Mouse (Mus musculus): ENCODE results near the gene Rdh12. TPM values are rescaled to one million over a fixed set of nuclear protein-coding genes. Genes with fewer than 3 reads are reported as not detected.

Gene Rdh12
- polyA plus RNA-seq, 1 experiment from 2014 or later, result 0.20 TPM

DNA sequence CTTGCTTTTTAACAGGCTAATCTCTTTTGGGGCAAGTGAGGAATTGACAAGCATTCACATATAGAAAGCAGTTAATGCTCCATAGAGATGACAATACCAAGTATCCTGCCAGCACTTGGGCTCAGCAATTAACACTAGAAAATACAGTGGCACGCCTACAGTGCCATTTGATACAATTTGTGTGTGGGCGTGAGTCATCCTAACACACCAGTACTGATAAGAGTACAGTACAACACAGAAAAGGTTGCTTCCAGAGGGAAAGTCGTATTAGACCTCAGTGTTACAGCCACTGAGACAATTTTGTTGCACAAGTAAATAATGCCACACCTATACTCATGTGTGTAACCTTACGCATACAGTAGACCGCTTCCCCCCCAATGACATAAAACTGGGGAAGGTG lies 11.6 kb upstream of the Rdh12 start:
- H3K36me3 ChIP-seq (ENCODE audit: inconsistent target), result no peaks in the 10 kb centered on the region
- no peak overlapping the region for H3K27ac ChIP-seq
- WGBS (ENCODE audit: missing documents), result 85% methylated on average over 5 of the region's 5 CpGs

GRCm38 (mm10) chr12:79201882-79202281 lies 6.8 kb upstream of the Rdh12 start:
- no peaks in the 10 kb centered on the region for H3K79me2 ChIP-seq (ENCODE audit: inconsistent target)
- H3K27ac ChIP-seq, result no peak overlapping the region
- 18% methylated on average over 3 of the region's 3 CpGs for WGBS (ENCODE audit: missing documents)
- H3K4me3 ChIP-seq (ENCODE audit: inconsistent target), result no peak overlapping the region
- H3K36me3 ChIP-seq (ENCODE audit: inconsistent target), result no peaks in the 10 kb centered on the region

More for the DNA sequence above, 11.6 kb upstream of the Rdh12 start:
- Histone ChIP-seq H3K79me2 (ENCODE audit: inconsistent target) (no peaks in the 10 kb centered on the region), H3K4me3 (ENCODE audit: inconsistent target) (no peak overlapping the region)

DNA sequence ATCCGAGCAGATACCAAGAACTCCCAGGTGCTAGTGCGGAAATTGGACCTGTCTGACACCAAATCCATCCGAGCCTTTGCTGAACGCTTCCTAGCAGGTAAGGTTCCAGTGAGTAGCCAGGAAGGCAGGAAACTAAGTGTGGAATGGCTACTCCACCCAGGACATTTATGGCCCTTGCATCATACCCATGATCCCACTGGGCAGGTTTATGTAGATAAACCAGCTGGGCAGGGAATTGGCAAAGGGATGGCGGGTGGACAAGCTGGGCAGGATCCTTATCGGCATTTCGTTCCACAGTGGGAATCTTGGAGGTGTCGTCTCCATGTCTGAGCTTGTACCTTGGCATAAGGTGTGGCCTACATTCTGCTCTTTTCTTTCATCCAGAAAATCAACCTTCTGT lies 2.7 kb downstream of the Rdh12 start:
- no peaks in the 10 kb centered on the region for H3K36me3 ChIP-seq (ENCODE audit: inconsistent target)
- H3K4me3 ChIP-seq (ENCODE audit: inconsistent target), result no peak overlapping the region
- no peak overlapping the region for H3K27ac ChIP-seq
- WGBS (ENCODE audit: missing documents), result 96% methylated on average over 8 of the region's 8 CpGs
- H3K79me2 ChIP-seq (ENCODE audit: inconsistent target), result no peaks in the 10 kb centered on the region

- 85% methylated on average over 5 of the region's 5 CpGs for WGBS (ENCODE audit: missing documents)
Measured at GRCm38 (mm10) chr12:79217511-79217910, 8.8 kb downstream of the Rdh12 start.

GRCm38 (mm10) chr12:79235485-79236080 lies 26.9 kb downstream of the Rdh12 start:
- Histone ChIP-seq H3K27ac (no peak overlapping the region), H3K36me3 (ENCODE audit: inconsistent target) (peaks cover 84% of the 10 kb centered on the region), H3K4me3 (ENCODE audit: inconsistent target) (no peak overlapping the region), H3K79me2 (ENCODE audit: inconsistent target) (no peaks in the 10 kb centered on the region)
- 65% methylated on average over 11 of the region's 11 CpGs for WGBS (ENCODE audit: missing documents)

More at GRCm38 (mm10) chr12:79217511-79217910, 8.8 kb downstream of the Rdh12 start:
- Histone ChIP-seq H3K27ac (no peak overlapping the region), H3K79me2 (ENCODE audit: inconsistent target) (no peaks in the 10 kb centered on the region), H3K4me3 (ENCODE audit: inconsistent target) (no peak overlapping the region), H3K36me3 (ENCODE audit: inconsistent target) (no peaks in the 10 kb centered on the region)

DNA sequence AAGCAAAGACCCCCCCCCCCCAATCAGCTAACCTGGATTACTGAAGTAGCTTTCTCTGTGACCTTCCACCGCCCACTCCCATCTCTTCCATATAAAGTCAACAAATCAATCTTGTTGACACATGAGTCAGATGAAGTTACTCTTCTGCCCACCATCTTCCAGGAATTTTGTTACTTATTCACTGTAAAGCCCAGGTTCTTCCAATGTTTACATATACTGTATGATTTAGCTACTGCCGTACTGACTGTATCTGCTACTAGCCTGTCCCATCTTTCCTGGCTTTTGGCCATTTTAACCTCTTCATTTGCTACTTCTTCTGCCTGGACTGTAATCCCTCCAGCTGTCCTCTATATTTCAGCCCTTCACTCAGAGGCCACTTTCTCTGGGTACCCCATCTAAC lies 33.3 kb downstream of the Rdh12 start:
- 95% methylated on average over 2 of the region's 2 CpGs for WGBS (ENCODE audit: missing documents)
- Histone ChIP-seq H3K36me3 (ENCODE audit: inconsistent target) (peaks cover 93% of the 10 kb centered on the region), H3K79me2 (ENCODE audit: inconsistent target) (no peaks in the 10 kb centered on the region), H3K4me3 (ENCODE audit: inconsistent target) (no peak overlapping the region), H3K27ac (no peak overlapping the region)

GRCm38 (mm10) chr12:79242921-79243320 lies 34.2 kb downstream of the Rdh12 start:
- WGBS (ENCODE audit: missing documents), result 99% methylated on average over 6 of the region's 6 CpGs

GRCm38 (mm10) chr12:79248110-79248509 lies 39.4 kb downstream of the Rdh12 start:
- peaks cover 95% of the 10 kb centered on the region for H3K36me3 ChIP-seq (ENCODE audit: inconsistent target)
- no peaks in the 10 kb centered on the region for H3K79me2 ChIP-seq (ENCODE audit: inconsistent target)
- no peak overlapping the region for H3K27ac ChIP-seq
- no peak overlapping the region for H3K4me3 ChIP-seq (ENCODE audit: inconsistent target)
- 96% methylated on average over 3 of the region's 3 CpGs for WGBS (ENCODE audit: missing documents)

More at GRCm38 (mm10) chr12:79242921-79243320, 34.2 kb downstream of the Rdh12 start:
- Histone ChIP-seq H3K36me3 (ENCODE audit: inconsistent target) (peaks cover 92% of the 10 kb centered on the region), H3K4me3 (ENCODE audit: inconsistent target) (no peak overlapping the region), H3K79me2 (ENCODE audit: inconsistent target) (no peaks in the 10 kb centered on the region), H3K27ac (no peak overlapping the region)

GRCm38 (mm10) chr12:79253294-79254053 lies 44.8 kb downstream of the Rdh12 start:
- H3K79me2 ChIP-seq (ENCODE audit: inconsistent target), result no peaks in the 10 kb centered on the region
- H3K27ac ChIP-seq, result no peak overlapping the region
- peaks cover 91% of the 10 kb centered on the region for H3K36me3 ChIP-seq (ENCODE audit: inconsistent target)
- WGBS (ENCODE audit: missing documents), result 93% methylated on average over 7 of the region's 9 CpGs
- no peak overlapping the region for H3K4me3 ChIP-seq (ENCODE audit: inconsistent target)

DNA sequence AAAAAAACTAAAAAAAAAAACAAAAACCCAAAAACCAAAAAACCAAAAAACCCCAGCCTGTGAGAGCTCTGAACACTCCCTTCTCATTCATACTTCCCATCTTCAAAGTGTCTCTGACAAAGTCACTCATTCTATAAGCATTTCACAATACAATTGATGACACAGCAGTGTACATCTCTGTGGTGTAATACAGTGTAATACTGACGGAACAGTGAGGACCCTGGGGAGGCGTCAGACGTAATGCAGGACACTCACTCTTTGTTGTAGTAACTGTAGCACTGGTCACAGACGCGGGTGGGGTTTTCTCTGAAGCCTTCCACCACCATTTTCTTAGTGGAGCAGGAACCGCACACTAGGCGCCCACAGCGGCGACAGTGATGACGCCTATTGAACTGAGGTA lies 46.3 kb downstream of the Rdh12 start:
- WGBS (ENCODE audit: missing documents), result 88% methylated on average over 10 of the region's 10 CpGs
- Histone ChIP-seq H3K79me2 (ENCODE audit: inconsistent target) (no peaks in the 10 kb centered on the region), H3K27ac (no peak overlapping the region), H3K4me3 (ENCODE audit: inconsistent target) (no peak overlapping the region), H3K36me3 (ENCODE audit: inconsistent target) (peaks cover 85% of the 10 kb centered on the region)

DNA sequence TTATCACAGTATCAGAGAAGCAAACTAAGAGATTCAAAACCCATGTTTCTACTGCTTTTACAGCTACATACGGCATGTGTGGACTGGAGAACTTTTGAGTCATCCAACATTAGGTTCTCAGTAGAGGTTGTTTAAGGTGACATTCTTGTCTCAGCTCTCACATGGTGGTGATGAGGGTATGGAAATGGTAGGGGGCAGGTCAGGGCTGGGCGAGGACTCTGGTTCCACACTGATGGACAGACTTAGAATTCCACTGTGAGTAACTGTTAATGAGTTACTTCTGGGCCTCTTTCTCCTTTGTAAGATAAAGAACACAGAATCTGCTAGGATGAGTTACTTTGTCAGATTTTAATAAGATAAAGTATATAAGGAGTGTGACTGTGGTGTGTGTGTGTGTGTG lies 51.4 kb downstream of the Rdh12 start:
- Histone ChIP-seq H3K4me3 (ENCODE audit: inconsistent target) (no peak overlapping the region), H3K79me2 (ENCODE audit: inconsistent target) (no peaks in the 10 kb centered on the region), H3K27ac (no peak overlapping the region), H3K36me3 (ENCODE audit: inconsistent target) (peaks cover 82% of the 10 kb centered on the region)
- 100% methylated on average over 2 of the region's 2 CpGs for WGBS (ENCODE audit: missing documents)

GRCm38 (mm10) chr12:79261035-79261434 lies 52.3 kb downstream of the Rdh12 start:
- H3K79me2 ChIP-seq (ENCODE audit: inconsistent target), result no peaks in the 10 kb centered on the region
- peaks cover 87% of the 10 kb centered on the region for H3K36me3 ChIP-seq (ENCODE audit: inconsistent target)
- no peak overlapping the region for H3K27ac ChIP-seq
- 71% methylated on average over 5 of the region's 5 CpGs for WGBS (ENCODE audit: missing documents)
- no peak overlapping the region for H3K4me3 ChIP-seq (ENCODE audit: inconsistent target)

Other genes with a start within 250 kb of the Rdh12 start
- 32.1 to 68.0 TPM (median 36.0 TPM) in 3 replicates for gene Tmem229b, start 201.3 kb upstream of the Rdh12 start, polyA plus RNA-seq (2018)
- 0.03 to 0.05 TPM in 2 of 3 replicates, not detected in the other for gene Plekhh1, start 179.8 kb upstream of the Rdh12 start, polyA plus RNA-seq (2018)
- 9.8 to 11.4 TPM (median 10.7 TPM) in 3 replicates for gene Pigh, start 119.3 kb upstream of the Rdh12 start, polyA plus RNA-seq (2018)
- gene Arg2, start 78.1 kb upstream of the Rdh12 start, polyA plus RNA-seq (2018), result 0.67 to 0.85 TPM in 2 of 3 replicates, not detected in the other
- gene Vti1b, start 36.2 kb upstream of the Rdh12 start, polyA plus RNA-seq (2018), result 93.6 to 122 TPM (median 107 TPM) in 3 replicates
- gene Rdh11, start 16.6 kb upstream of the Rdh12 start, polyA plus RNA-seq (2018), result 15.3 to 17.6 TPM (median 16.1 TPM) in 3 replicates
- 21.8 to 46.4 TPM (median 21.9 TPM) in 3 replicates for gene Zfyve26, start 87.4 kb downstream of the Rdh12 start, polyA plus RNA-seq (2018)
- 0.41 to 1.3 TPM (median 1.3 TPM) in 3 replicates for gene Rad51b, start 88.4 kb downstream of the Rdh12 start, polyA plus RNA-seq (2018)

All from macrophage (primary cell).